Mouse (Mus musculus) erythroblast, adult 5-6 weeks (primary cell): ENCODE data around the gene Icam5. TPM values are rescaled to one million over a fixed set of nuclear protein-coding genes. Genes with fewer than 3 reads are reported as not detected.

Source experiments
- ATAC-seq: replicated peaks from 2 replicates; pipeline ENCODE4 v1.8.0; 2016; ENCODE audit warnings: moderate number of reproducible peaks, mild to moderate bottlenecking, moderate TSS enrichment, inconsistent platforms; ENCODE audit not compliant: poor library complexity, low FRiP score, severe bottlenecking
- total RNA-seq, 2 experiments: library from RNA; stranded (forward) in 1 of 2; stranded (reverse) in 1 of 2; fragments of 150-400 nt in 1 of 2; fragments of 200-764, 138-1000 nt in 1 of 2; gene quantifications; 2 replicates each; pipeline versions ENCODE4 v1.2.3 to v1.2.4; 2015 to 2017; ENCODE audit warnings: low replicate concordance in 2 of 2

The Icam5 gene
- total RNA-seq, 2 experiments from 2014 or later, result 0.58 to 4.7 TPM

DNA sequence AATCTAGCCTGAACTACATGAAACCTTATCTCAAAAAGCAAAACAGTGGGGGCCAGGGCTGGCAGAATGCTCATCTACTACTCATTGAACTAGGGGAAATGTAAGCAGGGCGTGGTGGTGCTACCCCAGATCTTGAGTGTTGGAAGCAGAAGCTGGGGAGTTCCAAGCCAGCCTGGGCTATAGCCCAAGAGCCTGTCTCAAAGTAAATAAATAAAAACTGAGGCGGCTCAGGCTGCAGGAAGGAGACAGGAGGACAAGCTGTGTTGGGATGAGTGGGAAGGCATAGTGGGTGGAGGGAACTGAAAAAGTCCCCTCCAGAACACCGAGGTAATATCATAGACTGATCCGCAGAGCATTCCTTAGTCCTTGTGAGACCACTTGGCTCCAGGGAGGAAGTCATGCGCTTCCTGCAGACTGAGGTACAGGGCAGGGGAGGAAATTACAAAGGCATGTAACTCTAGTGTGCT lies 20.0 kb upstream of the Icam5 start:
- ATAC-seq, result no peak

GRCm38 (mm10) chr9:21012368-21012767 lies 19.5 kb upstream of the Icam5 start:
- no peak for ATAC-seq

GRCm38 (mm10) chr9:21014691-21015570 lies 16.9 kb upstream of the Icam5 start:
- no peak for ATAC-seq

DNA sequence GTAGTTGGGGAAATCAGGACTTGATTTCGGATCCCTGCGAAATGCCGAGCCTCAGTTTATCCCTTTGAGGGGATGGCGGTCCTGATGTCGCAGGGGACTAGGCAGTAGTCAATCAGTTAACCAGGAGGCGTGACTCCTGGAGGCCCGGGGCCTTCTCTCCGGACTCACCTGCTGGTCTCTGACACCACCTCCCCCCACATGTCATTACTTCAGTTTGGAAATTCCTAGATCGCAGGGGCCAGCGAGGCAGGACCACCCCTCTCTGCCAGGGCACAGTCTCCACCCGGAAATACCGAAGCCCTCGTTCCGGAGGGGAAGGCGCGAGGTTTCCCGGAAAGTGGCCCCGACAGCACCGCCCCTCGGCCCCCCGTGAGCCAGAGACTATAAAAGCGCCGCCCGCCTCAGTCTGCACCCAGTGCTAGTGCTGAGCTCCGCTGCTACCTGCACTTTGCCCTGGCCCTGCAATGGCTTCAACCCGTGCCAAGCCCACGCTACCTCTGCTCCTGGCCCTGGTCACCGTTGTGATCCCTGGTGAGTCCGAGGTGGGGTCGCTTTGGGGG lies 16.2 kb upstream of the Icam5 start, which contains the start of gene Icam1:
Icam1 (plus strand) TSS at position 415 of the 560 bp plus-strand sequence.
- 0 out of 2 replicates have a peak, but pooled peaks have one; percentile 38 for ATAC-seq

GRCm38 (mm10) chr9:21016331-21017176 lies 15.3 kb upstream of the Icam5 start:
- no peak for ATAC-seq

DNA sequence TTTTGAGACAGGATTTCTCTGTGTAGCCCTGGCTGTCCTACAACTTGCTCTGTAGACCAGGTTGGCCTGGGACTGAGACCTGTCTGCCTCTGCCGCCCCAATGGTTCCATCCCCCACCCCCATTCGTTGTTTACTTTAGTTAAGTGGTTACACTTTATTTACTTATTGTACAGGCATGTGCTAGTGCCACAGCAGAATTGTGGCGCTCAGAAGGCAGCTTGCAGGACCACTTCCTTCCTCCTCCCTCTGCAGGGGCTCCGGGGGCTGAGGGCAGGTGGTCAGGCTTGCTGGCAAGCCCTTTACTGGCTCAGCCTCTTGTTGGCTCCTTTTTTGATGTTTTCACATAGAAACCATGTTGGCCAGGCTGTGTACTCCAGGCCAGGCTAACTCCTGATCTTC lies 14.7 kb upstream of the Icam5 start:
- ATAC-seq, result no peak

GRCm38 (mm10) chr9:21018600-21018999 lies 13.3 kb upstream of the Icam5 start:
- no peak for ATAC-seq

- no peak for ATAC-seq
Observed at GRCm38 (mm10) chr9:21021363-21021762, 10.5 kb upstream of the Icam5 start.

- ATAC-seq, result no peak
Observed at GRCm38 (mm10) chr9:21022288-21022687, 9.6 kb upstream of the Icam5 start.

DNA sequence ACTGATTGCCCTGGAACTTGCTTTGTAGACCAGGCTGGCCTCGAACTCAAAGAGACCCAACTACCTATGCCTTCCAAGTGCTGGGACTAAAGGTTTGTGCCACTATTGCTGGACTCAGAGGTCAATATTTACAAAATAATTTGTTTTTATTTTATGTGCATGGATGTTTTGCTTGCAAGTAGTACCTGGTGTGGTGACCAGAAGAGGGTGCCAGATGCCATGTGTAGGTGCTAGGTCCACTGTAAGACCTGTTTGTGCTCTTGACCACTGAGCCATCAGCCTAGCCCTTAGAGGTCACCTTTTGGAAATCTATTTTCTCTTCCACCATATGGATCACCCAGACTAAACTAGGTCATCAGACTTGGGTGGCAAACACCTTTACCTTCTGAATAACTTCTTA lies 9.1 kb upstream of the Icam5 start:
- no peak for ATAC-seq

DNA sequence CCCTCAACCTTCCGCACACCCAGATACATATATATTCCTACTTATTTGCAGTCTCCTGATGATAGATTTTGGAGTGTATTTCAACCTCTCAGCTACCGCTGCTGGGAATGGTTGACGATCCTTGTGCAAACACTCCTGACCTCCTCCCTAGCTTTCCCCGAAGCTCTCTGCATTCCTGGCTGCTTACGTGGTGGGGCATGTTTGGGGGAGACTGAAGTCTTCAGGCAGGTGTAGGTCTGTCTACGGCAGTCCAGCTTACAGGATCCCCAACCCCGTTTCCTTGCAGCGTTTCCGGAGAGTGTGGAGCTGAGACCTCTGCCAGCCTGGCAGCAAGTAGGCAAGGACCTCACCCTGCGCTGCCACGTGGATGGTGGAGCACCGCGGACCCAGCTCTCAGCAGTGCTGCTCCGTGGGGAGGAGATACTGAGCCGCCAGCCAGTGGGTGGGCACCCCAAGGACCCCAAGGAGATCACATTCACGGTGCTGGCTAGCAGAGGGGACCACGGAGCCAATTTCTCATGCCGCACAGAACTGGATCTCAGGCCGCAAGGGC lies 6.5 kb upstream of the Icam5 start:
- ATAC-seq, result no peak

DNA sequence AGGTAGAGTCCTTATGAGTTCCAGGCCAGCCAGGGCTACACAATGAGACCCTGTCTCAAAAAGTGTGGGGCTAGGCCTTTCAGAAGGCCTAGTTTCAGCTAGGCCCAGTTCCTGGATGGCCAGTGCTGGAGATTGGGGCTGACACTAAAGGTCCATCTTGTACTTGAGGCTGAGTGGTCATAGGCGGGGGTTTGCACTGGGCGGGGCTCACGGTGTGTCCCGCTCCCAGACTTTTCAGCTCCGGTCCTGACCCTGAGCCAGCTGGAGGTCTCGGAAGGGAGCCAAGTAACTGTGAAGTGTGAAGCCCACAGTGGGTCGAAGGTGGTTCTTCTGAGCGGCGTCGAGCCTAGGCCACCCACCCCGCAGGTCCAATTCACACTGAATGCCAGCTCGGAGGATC lies 5.0 kb upstream of the Icam5 start:
- no peak for ATAC-seq

GRCm38 (mm10) chr9:21027774-21028290 lies 4.0 kb upstream of the Icam5 start:
- ATAC-seq, result no peak

DNA sequence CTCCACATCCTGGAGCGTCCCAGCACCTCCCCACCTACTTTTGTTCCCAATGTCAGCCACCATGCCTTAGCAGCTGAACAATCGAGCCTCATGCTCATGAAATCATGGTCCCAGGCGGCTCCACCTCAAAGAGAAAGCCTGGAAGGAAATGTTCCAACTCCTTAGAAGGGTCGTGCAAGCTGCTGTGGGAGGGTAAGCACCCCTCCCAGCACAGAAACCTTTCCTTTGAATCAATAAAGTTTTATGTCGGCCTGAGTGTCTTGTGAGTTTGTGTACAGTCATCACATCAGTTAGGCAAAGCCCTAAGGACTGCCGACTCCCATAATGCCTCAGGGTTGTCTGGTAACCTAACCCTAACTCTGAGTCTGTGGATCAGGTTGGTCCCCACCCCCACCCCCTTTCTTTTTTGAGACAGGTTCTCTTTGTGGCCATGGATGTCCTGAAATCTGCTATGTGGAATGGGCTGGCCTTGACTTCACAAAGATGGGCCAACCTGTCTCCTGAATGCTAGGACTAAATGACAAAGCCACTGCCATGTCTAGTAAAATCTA lies 3.2 kb upstream of the Icam5 start:
- 0 out of 2 replicates have a peak, but pooled peaks have one; percentile 4 for ATAC-seq

DNA sequence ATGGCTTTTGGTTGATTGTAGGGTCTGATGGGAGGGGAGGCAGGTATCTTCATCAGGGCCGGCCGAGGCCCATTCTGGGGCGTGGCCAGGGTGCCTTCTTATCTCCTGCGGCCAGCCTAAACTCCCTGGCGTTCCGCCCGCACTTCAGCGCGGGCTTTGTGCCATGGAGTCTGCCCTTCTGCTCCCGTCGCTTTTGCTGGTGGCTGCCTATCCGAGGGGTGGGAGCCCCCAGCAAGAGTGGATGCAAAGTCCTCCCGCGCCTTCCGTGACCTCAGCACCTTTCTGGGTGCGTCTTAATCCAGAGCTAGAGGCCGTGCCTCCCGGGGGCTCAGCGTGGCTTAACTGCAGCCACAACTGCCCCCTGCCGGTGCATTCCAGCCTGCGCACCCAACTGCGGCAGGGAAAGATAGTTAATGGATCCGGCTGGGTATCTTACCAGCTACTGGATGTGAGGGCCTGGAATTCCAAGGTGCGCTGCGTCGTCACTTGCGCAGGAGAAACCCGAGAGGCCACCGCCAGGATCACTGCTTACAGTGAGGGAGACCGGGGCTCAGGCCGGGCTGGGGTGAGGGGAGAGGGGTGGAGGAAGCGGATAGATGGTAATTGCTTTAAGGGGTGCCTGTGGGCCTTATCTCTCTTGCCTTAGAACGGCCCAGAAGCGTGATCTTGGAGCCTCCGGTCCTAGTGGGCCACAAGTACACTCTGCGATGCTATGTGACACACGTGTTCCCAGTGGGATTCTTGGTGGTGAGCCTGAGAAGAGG lies 2.4 kb upstream of the Icam5 start, which contains the start of gene Icam4:
Icam4 (plus strand) TSS at position 83 of the 764 bp plus-strand sequence.
- ATAC-seq, result peak; percentile 61

DNA sequence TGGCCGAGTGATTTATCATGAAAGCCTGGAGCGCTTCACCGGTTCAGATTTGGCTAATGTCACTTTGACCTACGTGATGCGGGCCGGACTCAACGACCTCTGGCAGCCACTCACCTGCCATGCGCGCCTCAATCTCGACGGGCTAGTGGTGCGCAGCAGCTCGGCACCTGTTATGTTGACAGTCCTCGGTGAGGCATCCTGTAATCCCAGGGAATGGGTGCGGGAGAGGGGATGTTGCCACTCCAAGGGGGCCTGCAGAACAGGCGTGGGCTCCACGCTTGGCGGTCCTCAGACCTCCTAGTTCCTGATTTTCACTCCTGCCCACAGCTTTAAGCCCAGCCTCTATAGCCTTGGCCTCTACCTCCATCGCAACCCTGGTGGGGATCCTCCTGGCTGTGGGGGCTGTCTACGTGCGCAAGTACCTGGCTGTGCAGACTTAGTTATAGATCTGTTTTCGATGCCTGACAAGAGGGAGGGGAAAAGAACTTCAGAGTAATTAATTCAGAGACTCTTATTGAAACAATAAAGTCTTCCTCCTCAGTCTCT lies 1.7 kb upstream of the Icam5 start:
- ATAC-seq, result 0 out of 2 replicates have a peak, but pooled peaks have one; percentile 5

DNA sequence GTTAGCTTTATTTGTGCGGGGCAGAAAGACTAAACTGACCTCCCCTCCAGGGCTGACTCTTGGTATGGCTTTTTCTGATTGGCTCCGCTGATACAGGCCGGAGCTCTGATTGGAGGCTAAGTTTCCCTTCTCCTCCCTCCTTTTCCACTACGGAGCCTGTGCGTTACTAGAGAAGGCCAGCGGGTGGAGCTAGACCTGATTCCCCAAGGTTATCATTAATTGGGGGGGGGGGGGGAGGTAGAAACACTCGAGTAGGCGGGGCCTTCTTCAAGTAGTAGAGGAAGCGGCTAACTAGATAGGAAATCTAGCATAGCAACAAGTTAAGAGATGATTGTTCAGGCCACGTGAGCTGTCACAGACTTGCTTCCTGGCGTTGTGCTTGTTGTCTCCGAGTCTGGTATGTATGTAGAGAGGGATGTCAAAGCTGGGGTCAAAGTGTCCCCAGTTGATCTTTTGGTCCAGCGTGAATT lies 1.1 kb upstream of the Icam5 start:
- ATAC-seq, result peak; percentile 61

GRCm38 (mm10) chr9:21031251-21031895 lies 500 bp upstream of the Icam5 start:
- peak; percentile 6 for ATAC-seq
